Mouse (Mus musculus): Measurements from ENCODE around the gene Lage3. TPM values are rescaled to one million over a fixed set of nuclear protein-coding genes. Genes with fewer than 3 reads are reported as not detected.
"Not testable (repeated sequence)": the region's sequence is repeated elsewhere in the genome, so short reads cannot be mapped to it uniquely, and the experiment has no call there.

Lage3 gene
- total RNA-seq (2021): 10 to 100 TPM; 51.8 to 54.6 TPM

DNA sequence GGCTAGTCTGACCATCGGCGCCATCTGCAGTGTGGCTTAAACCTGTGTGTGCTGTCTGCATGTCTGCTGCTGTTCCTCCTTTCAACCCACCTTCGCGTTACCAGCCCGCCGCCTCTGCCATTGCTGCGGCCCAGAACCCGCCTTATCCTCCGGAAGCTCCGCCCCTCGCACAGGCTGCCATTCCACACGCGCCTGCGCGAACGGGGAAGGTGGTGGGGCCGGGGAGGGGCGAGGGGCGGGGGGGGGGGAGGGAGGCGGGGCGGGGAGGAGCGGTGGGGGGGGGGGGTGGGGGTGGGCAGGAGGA lies at the start of gene Lage3:
Gene Lage3, minus strand, starts transcription at position 152 of the 304 bp plus-strand sequence.
- DNase-seq: peak; percentile 83

DNA sequence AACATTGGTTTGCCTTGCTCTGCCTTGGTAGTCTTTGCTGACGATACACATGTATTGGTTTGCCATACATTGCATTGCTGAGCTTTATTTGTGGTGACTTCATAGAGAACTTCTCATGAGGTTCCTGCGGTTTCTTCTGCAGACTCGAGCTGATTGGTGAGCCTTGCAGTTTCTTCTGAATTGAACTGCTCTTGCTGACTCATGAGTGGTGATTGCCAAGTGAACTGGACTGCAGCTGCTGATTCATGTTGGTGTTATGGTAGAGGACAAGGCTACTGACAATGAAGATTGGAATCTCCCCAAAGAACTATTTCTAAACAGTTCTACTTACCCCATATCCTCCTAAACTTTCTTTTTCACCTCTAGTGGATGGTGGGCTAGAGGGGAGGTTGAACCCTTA lies 46.7 kb upstream of the Lage3 start:
- no peak for DNase-seq

DNA sequence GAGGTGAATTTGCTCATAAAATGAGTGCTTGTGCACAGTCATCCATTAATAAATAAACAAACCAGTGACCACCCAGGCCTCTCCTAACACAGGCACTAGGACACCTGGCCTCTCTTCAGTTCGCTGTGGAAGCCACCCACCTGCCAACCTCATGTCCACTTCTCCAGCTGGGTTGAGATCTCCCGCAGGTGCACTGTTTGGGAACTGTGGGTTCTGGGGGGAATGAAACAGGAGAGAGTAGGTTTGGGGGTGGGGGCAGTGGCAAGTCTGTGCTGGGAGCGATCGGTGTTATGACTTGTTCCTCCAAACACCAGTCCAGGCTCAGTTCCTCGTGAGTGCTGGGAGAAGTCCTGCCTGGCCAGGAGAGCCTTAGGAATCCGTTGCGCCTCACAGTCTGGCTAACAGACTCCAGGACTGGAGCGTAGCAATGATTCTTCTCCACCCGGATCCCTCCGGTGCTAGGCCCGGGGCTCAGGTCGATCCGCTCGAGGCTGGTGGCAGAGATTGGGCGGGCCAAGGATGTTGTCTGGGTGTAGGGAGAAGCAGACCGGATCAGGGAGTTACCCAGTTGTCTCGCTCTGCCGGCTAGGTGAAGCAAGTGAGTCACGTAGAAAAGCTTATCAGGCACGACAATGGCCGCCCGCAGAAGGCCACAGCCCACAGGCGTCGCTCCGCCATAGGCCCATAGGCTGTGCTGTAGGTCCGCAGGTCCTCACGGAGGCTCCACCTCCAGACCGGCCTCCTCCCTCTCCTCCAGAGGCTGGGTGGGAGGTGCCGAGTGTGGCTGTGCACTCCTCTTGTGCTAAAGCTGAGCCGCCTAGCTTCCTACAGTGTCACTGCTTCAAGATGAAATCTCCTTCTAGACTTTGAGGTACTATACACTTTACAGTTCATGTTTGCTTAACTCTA lies 39.4 kb upstream of the Lage3 start, which contains the start of the genes Fam3a and Ikbkg:
Gene Fam3a, minus strand, starts transcription at position 738 of the 909 bp plus-strand sequence.
Gene Ikbkg, plus strand, starts transcription at position 756 of the 909 bp plus-strand sequence.
- peak; percentile 83 for DNase-seq

DNA sequence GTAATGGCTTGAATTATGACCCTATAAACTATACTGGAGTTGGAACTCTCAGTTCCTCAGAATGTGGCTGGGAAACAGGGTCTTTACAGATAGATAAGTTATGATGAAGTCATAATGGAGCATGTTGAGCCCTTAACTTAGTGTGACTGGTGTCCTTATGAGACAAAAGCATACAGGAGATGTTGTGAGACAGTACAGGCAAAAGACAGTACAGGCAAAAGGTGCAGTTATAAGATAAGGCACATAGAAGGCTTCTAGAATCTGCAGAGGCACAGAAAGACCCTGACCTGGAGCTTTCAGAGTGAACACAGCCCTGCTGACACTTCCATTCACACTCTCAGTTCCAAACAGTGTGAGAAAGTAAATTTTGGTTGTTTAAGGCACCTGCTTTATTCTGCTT lies 34.7 kb upstream of the Lage3 start:
- DNase-seq: no peak

DNA sequence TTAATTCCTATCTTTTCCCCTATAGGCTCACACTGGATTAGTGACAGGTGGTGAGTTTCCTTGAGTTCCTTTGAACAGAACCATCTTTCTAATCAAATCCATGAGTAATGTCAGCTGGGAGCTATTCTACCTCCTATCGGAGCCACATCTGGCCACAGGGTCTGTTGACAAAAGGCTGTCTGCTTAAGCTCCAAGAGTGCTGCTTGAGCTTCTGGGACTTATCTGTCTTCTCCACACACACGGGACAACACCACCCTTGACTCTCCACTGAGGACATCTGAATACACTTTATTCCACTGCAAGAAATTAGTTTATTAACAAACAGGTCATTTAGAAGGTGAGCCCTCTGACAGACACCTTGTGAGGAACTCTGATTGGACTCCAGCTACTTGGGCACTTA lies 31.0 kb upstream of the Lage3 start:
- no peak for DNase-seq

DNA sequence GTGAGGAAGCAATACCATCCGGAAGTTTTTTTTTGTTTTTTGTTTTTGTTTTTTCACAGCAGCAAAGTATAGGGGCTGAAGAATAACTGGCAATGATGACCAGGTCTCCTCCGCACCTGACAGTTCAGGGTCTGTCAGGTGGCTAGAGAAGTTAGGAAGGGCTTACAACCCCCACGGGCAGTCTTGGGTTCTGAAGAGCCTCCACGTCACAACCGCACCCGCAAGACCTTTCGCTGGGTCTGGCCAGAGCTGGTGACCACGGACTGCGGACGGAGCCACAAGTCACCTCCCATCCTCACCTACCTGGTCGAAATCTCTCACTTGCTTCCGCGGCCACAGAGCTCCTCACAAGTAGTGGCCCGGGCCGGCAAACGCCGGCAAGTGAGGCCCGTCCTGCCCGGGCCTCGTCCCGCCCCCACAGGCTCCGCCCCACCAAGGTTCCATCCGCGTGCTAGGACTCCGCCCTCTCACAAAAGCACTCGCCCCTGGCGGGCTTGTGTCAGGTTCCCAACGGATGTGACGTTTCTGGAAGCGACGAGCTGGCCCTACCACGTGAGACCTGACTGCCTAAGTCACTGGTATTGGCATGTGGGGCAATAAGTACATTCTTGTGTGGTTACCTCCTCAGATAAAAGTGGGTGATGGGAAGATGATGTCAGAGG lies 19.6 kb upstream of the Lage3 start, which contains the start of the genes Ubl4a and Slc10a3:
Gene Ubl4a, minus strand, starts transcription at position 331 of the 662 bp plus-strand sequence.
Gene Slc10a3, minus strand, starts transcription at position 462 of the 662 bp plus-strand sequence.
- peak; percentile 89 for DNase-seq

DNA sequence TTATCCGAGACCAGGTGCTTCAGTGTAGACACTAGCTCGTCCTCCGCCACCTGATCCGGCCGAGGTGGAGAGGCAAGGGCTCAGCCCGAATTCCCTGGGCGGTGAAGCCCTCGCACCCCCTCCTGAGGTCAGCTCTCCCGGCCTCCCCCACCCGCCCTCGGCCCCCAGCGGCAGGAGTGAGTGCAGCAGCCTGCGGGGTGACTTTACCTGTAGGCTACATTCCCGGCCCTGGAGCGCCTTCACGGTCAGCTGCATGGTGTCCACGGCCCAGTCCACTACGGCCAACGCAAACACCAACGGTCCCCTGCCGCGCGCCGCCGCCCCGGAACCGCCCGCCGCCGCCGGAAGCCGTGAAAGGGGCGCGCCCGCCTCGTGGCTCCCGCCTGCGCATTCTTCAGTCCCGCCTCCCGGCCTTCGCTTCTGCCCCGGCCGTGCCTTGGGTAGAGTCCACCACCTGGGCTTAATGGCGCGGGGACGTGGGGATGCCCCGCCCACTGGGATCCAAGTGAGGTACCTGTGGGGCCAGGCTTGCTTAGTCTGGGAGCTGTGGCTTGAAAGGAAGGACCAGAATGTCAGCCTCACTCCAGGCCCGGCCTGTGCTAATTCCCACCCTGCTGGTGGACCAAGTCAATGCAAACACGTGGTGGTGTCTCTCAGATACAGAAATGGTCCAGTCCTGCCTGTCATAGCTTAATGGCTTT lies 14.9 kb upstream of the Lage3 start:
- DNase-seq: peak; percentile 75

DNA sequence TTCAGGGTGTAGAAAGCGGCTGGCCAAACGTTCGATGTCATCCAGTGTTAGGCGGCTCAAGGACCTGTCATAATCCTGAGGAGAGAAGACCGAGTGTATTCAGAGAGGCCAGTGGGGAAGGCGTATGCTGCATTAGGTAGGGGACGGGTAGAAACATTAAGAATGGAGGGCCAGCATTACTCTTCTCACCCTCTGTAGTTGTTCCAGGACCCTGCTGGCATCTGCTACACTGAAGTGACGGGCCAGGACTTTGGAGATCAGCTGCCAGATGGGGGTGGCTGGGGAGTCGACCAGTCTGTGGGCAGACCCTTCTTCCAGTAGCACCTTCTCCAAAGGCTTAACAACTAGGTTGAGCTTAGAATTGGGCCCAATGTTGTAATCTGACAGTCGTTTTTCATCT lies 14.1 kb upstream of the Lage3 start:
- no peak for DNase-seq

DNA sequence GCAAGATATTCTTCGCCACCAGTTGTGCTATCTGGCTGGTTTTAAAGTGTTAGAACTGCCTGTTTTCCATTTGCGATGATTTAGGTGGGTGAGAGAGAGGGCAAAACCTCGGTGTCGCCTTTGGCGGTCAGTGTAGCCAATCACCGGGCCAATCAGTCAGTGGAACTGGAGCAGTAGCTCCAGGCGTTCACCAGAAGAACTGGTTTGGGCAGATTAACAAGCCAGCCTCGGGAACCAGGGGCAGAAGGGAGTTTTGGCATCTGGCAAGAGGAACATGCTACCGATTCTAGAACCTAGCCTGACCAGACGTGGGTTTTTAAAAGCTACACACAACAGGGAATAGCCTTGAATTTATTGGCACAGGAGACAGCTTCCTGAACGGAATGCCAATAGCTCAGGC lies 5.8 kb upstream of the Lage3 start:
- no peak for DNase-seq

DNA sequence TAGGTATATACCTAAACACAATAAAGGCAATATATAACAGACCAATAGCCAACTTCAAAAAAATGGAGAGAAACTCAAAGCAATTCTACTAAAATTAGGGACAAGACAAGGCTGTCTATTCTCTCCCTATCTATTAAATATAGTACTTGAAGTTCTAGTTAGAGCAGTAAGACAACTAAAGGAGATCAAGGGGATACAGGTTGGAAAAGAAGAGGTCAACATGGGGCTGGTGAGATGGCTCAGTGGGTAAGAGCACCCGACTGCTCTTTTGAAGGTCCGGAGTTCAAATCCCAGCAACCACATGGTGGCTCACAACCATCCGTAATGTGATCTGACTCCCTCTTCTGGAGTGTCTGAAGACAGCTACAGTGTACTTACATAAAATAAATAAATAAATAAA lies 3.7 kb upstream of the Lage3 start:
- not testable (repeated sequence) for DNase-seq

DNA sequence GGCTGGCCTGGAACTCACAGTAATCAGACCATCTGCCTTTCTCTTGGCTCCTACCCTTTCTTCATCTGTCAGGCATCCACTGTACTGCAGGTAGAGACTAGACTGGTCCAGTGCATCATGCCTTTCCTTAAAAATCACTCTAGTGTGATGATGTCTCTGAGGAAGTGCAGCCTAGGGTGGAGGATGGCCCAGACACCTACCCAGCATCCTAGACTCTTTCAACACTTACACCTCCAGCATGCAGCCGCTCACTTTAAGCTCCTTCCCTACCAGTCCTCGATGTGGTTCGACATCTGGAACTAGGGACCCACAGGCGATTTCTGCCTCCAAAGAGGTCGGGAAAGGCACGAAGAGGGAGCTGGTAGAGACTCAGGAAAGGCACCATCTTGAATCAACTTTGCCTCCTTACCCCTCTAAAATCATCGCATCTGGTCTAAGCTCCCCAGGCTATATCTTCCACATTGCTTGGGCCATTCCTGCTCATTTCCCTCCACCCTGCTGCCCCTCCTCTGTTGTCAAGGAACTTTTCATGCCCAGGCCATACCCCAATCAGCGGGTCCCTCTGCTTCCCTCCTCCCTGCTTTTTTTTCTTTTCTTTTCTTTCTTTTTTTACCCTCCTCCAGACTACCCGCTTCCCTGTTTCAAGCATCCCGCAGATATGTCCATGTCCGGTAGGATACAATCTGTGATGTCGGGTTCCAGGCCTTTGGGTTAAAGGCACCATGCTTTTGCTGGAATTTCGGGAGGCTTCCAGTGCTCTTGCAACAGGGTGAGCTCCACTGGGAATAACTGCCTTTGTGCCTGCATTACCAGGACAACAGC lies 562 bp downstream of the Lage3 start:
- DNase-seq: no peak

DNA sequence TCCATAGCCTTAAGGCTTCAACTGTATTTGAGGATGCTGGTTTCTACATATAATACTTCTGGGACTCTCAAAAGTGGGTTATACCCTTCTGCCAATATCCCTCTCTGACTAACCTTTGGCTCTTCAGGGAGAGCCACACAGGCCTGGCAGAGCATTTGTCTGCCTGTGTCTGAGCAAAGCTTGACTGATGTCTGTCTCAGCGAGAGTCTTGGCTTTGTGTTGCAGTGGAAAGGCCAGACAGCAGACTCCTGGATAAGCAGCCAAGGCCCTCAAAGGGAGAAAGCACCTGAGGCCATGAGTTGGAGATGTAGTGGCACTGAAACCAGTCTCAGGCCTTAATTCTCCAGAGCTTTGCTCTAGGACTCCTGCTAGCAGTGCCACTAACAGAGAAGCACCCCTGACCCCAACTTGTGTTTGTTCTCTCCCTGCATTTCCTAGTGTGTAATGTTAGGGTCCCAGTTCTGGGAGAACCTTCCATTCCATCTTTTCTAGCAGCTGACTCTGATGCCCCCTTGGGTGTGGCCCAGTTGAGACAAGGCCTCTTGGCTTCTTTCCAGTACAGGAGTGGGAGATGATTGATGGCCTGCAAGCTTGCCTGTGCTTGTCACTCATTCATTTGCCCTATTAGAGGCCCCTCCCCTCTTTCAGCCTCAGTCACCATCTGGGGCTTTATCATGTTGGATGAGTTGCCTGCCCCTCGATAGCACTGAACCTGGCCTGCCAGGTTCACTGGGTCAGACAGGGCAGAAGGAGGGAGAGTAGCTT lies 23.1 kb downstream of the Lage3 start:
- no peak for DNase-seq

DNA sequence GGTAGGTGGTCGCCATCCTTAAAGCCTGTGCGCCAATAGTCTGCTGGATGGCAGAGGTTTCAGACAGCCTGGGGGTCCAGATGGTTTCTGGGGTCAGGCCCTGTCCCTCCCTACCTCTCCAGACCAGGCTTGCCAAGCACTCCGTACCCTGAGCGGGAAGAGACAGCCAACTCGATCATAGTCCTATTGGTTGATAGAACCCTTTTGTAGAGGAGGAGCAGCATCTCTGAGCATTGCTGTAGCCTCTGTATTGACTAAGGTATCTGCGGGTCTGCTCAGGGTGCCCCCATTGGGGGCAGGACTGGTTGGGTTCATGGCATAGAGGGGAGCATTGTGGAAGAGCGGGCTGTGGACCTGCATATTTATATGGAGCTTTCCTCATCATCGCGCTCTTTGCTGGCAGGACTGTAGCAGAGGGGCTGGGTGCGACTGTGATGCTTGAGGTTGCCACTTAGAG lies 24.2 kb downstream of the Lage3 start:
- no peak for DNase-seq

DNA sequence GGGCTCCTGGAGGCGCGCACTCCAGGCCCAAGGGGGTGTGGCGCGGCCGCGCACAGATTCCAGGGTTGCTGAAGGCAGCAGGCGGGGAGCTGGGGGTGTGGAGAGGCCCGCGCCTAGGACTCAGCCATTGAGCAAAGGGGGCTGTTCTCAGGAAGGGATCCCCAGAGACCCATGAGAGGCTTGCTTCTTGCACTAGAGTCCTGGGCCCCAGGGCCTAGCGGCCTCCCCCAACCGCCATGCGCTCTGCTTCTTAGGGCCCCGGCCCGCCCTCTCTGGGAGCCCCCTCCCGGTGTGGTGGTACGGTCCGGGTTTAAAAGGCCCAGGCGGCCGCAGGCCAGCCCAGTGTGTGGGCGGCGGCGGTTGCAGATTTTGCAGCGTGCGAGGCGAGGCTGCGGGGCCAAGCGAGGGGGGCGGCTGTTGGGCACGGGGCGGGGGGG lies 24.7 kb downstream of the Lage3 start, which contains the start of gene Plxna3:
Gene Plxna3, plus strand, starts transcription at position 342 of the 437 bp plus-strand sequence.
- peak; percentile 71 for DNase-seq

DNA sequence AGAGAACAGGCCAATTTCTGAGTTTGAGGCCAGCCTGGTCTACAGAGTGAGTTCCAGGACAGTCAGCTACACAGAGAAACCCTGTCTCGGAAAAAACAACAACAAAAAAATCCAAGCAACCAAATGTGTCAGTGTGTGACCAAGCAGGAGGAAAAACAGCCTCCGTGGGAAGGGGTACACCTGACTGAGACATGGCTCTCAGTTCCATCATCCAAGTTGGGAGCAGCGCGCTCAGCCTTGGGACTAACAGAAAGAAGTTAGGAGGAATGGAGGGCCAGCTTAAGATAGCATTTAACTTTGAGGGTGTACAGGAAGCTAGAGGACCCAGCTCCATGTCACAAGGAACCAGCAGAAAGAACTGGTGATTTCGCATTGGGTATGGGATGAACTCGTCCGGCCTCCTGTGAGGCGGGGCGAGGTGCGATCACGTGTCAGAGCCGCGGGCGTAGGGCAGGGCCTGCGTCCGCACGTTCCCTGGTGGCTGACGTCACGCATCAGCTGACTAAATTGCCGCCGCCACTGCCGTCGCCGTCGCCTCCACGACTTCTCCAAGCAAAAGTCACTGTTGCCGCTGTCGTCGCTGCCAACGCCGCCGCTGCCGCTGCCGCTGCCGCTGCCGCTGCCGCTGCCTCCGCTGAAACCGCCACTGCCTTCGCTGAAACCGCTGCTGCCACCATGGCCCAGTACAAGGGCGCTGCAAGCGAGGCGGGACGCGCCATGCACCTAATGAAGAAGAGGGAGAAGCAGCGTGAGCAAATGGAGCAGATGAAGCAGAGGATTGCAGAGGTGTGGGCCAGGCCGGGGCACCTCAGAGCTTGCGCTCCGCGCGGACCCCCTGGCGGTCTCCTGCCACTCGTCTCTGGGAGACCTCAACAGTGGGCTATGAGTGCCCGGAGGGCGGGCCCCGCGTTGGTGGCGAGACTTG lies 40.6 kb downstream of the Lage3 start, which contains the start of gene Fam50a:
Gene Fam50a, plus strand, starts transcription at position 494 of the 925 bp plus-strand sequence.
- peak; percentile 87 for DNase-seq

DNA sequence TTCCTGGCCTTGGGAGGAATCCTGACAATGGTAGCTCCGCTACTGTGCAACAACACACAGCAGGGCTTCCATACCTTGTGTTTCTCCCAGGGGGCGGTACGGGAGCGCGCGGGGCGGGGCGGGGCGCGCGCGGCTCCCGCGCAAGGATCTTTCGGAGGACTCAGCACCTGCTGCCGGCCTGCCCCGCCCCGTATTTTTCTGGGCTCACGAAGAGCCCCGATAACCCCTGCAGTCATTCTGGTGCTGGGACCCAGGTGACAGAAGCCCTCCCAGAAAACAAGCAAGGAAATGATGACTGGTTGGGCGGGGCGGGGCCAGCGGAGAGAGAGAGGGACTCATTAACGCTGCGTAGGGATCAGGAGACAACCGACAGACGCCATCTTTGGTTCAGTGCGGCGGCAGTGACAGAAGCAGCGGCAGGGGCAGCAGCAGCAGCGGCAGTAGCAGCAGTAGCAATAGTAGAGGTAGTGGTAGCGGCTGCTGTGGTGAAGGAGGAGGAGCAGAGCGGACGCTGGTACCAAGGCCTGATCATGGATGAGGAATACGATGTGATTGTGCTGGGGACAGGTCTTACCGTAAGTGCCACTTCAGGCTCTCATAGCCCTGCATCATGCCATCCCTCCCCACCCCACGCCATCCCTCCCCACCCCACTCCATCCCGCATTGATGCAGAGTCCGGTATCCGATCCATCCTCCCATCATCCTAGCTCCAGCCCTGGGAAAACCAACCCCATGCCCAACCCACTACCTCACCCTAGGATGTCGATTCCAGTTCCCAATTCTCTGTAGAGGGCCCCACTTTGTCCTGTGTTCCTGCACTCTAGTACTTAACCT lies 48.3 kb downstream of the Lage3 start, which contains the start of gene Gdi1:
Gene Gdi1, plus strand, starts transcription at position 132 of the 834 bp plus-strand sequence.
- peak; percentile 75 for DNase-seq
